Mouse (Mus musculus): ENCODE data around the gene Cyb5d1. TPM values are rescaled to one million over a fixed set of nuclear protein-coding genes. Genes with fewer than 3 reads are reported as not detected.
"Not testable (repeated sequence)": the region's sequence is repeated elsewhere in the genome, so short reads cannot be mapped to it uniquely, and the experiment has no call there.

Cyb5d1 gene
- polyA plus RNA-seq, 1 experiment = 40.2 TPM

- peak; percentile 20 to 29 for DNase-seq
- H3K4me1 ChIP-seq (ENCODE audit: control insufficient read depth, insufficient read depth, low read length) = peaks cover 13% of the 10 kb centered on the region; the same call in 1 of the 2 replicates
- no peak overlapping the region for H3K4me3 ChIP-seq (replicated peaks; ENCODE audit: insufficient read depth, low read depth, low read length)
- H3K27ac ChIP-seq (ENCODE audit: insufficient read depth, low read length) = no peak overlapping the region
- no peaks in the 10 kb centered on the region for H3K27me3 ChIP-seq (ENCODE audit: control insufficient read depth, insufficient read depth, low read length)
- TF ChIP-seq POLR2A (IDR thresholded peaks at IDR 0.05; ENCODE audit: borderline replicate concordance, insufficient read depth, low read length) = no peak
- TF ChIP-seq CTCF (IDR thresholded peaks at IDR 0.05; ENCODE audit: borderline replicate concordance, insufficient read depth, low read depth, low read length) = no peak
- WGBS = 58% methylated on average over 66 of the region's 66 CpGs
Measured at GRCm38 (mm10) chr11:69399201-69400082, 4.0 kb upstream of the Cyb5d1 start.

- H3K27me3 ChIP-seq (ENCODE audit: control insufficient read depth, insufficient read depth, low read length) = no peaks in the 10 kb centered on the region
- no peak for TF ChIP-seq CTCF (IDR thresholded peaks at IDR 0.05; ENCODE audit: borderline replicate concordance, insufficient read depth, low read depth, low read length)
- TF ChIP-seq POLR2A (IDR thresholded peaks at IDR 0.05; ENCODE audit: borderline replicate concordance, insufficient read depth, low read length) = no peak
- DNase-seq = peak; percentile 22 to 25
- H3K27ac ChIP-seq (ENCODE audit: insufficient read depth, low read length) = no peak overlapping the region; the same call in 1 of the 2 replicates
- peak overlapping the region; percentile 52 for H3K4me3 ChIP-seq (replicated peaks; ENCODE audit: insufficient read depth, low read depth, low read length)
- WGBS = 49% methylated on average over 21 of the region's 21 CpGs
- peaks cover 13% of the 10 kb centered on the region; the same call in 1 of the 2 replicates for H3K4me1 ChIP-seq (ENCODE audit: control insufficient read depth, insufficient read depth, low read length)
Measured at GRCm38 (mm10) chr11:69398486-69399200, 3.2 kb upstream of the Cyb5d1 start.

- H3K27ac ChIP-seq (ENCODE audit: insufficient read depth, low read length) = peak within 1 kb of the TSS; percentile 79
- no peaks in the 10 kb centered on the region for H3K27me3 ChIP-seq (ENCODE audit: control insufficient read depth, insufficient read depth, low read length)
- TF ChIP-seq POLR2A (IDR thresholded peaks at IDR 0.05; ENCODE audit: borderline replicate concordance, insufficient read depth, low read length) (no peak), CTCF (IDR thresholded peaks at IDR 0.05; ENCODE audit: borderline replicate concordance, insufficient read depth, low read depth, low read length) (no peak)
- peak in 1 of 2 experiments; percentile 35 for DNase-seq
- WGBS = 20% methylated on average over 16 of the region's 16 CpGs
- H3K4me1 ChIP-seq (ENCODE audit: control insufficient read depth, insufficient read depth, low read length) = peaks cover 13% of the 10 kb centered on the region; the same call in 1 of the 2 replicates
- peak within 1 kb of the TSS; percentile 52 for H3K4me3 ChIP-seq (replicated peaks; ENCODE audit: insufficient read depth, low read depth, low read length)
Measured at GRCm38 (mm10) chr11:69398059-69398458, 2.6 kb upstream of the Cyb5d1 start, which contains the start of gene Tmem88. Tmem88 (minus strand) TSS chr11:69398234.

GRCm38 (mm10) chr11:69397581-69398057, 2.2 kb upstream of the Cyb5d1 start:
- peak; percentile 63 to 73 for DNase-seq
- peak overlapping the region; percentile 79 for H3K27ac ChIP-seq (ENCODE audit: insufficient read depth, low read length)
- no peaks in the 10 kb centered on the region for H3K27me3 ChIP-seq (ENCODE audit: control insufficient read depth, insufficient read depth, low read length)
- H3K4me3 ChIP-seq (replicated peaks; ENCODE audit: insufficient read depth, low read depth, low read length) = peak overlapping the region; percentile 52
- peaks cover 13% of the 10 kb centered on the region; the same call in 1 of the 2 replicates for H3K4me1 ChIP-seq (ENCODE audit: control insufficient read depth, insufficient read depth, low read length)
- WGBS = 12% methylated on average over 24 of the region's 24 CpGs
- TF ChIP-seq POLR2A (IDR thresholded peaks at IDR 0.05; ENCODE audit: borderline replicate concordance, insufficient read depth, low read length) (0 out of 2 replicates have a peak, but pooled peaks have one; percentile 15), CTCF (IDR thresholded peaks at IDR 0.05; ENCODE audit: borderline replicate concordance, insufficient read depth, low read depth, low read length) (no peak)

GRCm38 (mm10) chr11:69396772-69397171, 1.3 kb upstream of the Cyb5d1 start:
- DNase-seq = peak in 1 of 2 experiments; percentile 42
- Histone ChIP-seq H3K27me3 (ENCODE audit: control insufficient read depth, insufficient read depth, low read length) (no peaks in the 10 kb centered on the region), H3K4me3 (replicated peaks; ENCODE audit: insufficient read depth, low read depth, low read length) (peak overlapping the region; percentile 73), H3K27ac (ENCODE audit: insufficient read depth, low read length) (no peak overlapping the region), H3K4me1 (ENCODE audit: control insufficient read depth, insufficient read depth, low read length) (peaks cover 11% of the 10 kb centered on the region; the same call in 1 of the 2 replicates)
- TF ChIP-seq CTCF (IDR thresholded peaks at IDR 0.05; ENCODE audit: borderline replicate concordance, insufficient read depth, low read depth, low read length) = no peak
- no peak for TF ChIP-seq POLR2A (IDR thresholded peaks at IDR 0.05; ENCODE audit: borderline replicate concordance, insufficient read depth, low read length)
- 41% methylated on average over 11 of the region's 11 CpGs for WGBS

- no peak for TF ChIP-seq CTCF (IDR thresholded peaks at IDR 0.05; ENCODE audit: borderline replicate concordance, insufficient read depth, low read depth, low read length)
- peak; percentile 73; the same call in 1 of the 2 replicates for TF ChIP-seq POLR2A (IDR thresholded peaks at IDR 0.05; ENCODE audit: borderline replicate concordance, insufficient read depth, low read length)
- no peaks in the 10 kb centered on the region for H3K27me3 ChIP-seq (ENCODE audit: control insufficient read depth, insufficient read depth, low read length)
- under 1% methylated on average over 48 of the region's 48 CpGs for WGBS
- peak; percentile 97 to 98 for DNase-seq
- H3K27ac ChIP-seq (ENCODE audit: insufficient read depth, low read length) = peak overlapping the region; percentile 92
- peak overlapping the region; percentile 73 for H3K4me3 ChIP-seq (replicated peaks; ENCODE audit: insufficient read depth, low read depth, low read length)
- H3K4me1 ChIP-seq (ENCODE audit: control insufficient read depth, insufficient read depth, low read length) = 0 out of 2 replicates have a peak, but pooled peaks cover 4% of the 10 kb centered on the region
Measured at GRCm38 (mm10) chr11:69395634-69396373, 373 bp upstream of the Cyb5d1 start.

- Histone ChIP-seq H3K4me3 (replicated peaks; ENCODE audit: insufficient read depth, low read depth, low read length) (peak overlapping the region; percentile 88), H3K27ac (ENCODE audit: insufficient read depth, low read length) (0 out of 2 replicates have a peak overlapping the region, but pooled peaks have one; percentile 20)
- not testable (repeated sequence) for H3K4me1 ChIP-seq (ENCODE audit: control insufficient read depth, insufficient read depth, low read length); H3K27me3 ChIP-seq (ENCODE audit: control insufficient read depth, insufficient read depth, low read length); DNase-seq
- WGBS = under 1% methylated on average over 31 of the region's 31 CpGs
Measured at GRCm38 (mm10) chr11:69394591-69395167, 752 bp downstream of the Cyb5d1 start.
